Mouse (Mus musculus): ENCODE measurements around the gene Mesd. TPM values are rescaled to one million over a fixed set of nuclear protein-coding genes. Genes with fewer than 3 reads are reported as not detected.

Mesd gene
- polyA plus RNA-seq, 1 experiment from 2014 or later = 62.9 TPM

DNA sequence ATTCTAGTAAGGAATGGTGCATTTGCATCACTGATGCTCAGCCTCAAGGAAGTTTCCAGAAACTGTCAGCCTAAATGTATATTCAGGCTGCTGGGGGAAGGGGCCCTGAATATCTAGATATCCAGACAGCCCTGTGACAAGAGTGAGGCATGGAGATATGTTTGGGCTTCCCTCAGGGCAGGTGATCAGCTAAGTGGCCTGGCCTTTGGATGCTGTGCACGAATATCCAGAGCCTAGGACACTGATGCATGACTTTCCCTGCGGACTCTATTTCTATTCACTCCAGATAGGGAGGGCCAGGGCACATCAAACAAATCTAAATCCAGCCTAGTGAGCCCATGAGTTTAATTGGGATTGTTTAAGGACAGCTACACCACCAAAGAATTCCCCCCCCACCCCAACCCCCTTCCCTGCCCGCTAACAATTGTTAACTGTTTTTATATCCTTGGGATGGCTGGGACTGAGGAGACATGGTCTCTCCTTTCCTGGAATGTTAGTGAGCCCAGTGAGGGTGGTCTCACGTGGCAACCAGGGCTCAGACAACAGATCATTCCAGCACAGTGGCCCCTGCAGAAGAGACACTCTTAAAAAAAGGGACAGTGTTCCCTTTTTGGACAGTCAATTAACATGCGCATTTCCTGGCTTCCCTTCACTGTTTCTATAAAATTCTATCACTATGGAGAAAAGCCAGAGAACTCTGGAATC is 14.3 kb upstream of the Mesd start:
- Histone ChIP-seq H3K27ac (replicated peaks) (no peak overlapping the region), H3K9me3 (ENCODE audit: control insufficient read depth, low read length) (no peaks in the 10 kb centered on the region), H3K27me3 (ENCODE audit: control insufficient read depth, insufficient read depth, low read length) (no peaks in the 10 kb centered on the region), H3K4me3 (ENCODE audit: low read depth, low read length) (no peak overlapping the region), H3K4me1 (replicated peaks; ENCODE audit: control insufficient read depth, insufficient read depth) (no peaks in the 10 kb centered on the region), H3K4me2 (replicated peaks; ENCODE audit: low read depth) (no peak overlapping the region), H3K9ac (ENCODE audit: low read length) (no peak overlapping the region), H3K36me3 (ENCODE audit: control insufficient read depth, insufficient read depth, low read length) (no peaks in the 10 kb centered on the region)
- TF ChIP-seq CTCF (IDR thresholded peaks at IDR 0.05; ENCODE audit: low read depth) (no peak), EP300 (optimal IDR thresholded peaks at IDR 0.05) (no peak)
- 44% methylated on average over 5 of the region's 5 CpGs for WGBS
- DNase-seq (ENCODE audit: low spot score) (no peak), ATAC-seq (ENCODE audit: low FRiP score, low TSS enrichment) (no peak)

DNA sequence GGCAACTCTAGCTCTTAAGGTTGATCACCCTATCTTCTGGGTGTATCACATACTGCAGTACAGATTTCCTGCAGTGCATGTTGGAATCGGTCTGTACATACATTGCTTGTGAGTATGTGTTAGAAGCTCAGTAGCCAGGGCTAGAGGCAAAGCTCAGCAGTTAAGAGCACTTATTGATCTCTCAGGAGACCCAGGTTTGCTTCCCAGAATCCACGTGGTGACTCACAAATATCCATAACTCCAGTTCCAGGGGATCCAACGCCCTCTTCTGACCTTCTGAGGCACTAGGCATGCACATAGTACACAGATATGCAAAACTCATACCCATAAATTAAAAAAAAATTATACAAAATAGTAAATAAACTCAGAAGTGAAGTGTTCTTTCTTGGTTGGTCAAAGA is 7.2 kb upstream of the Mesd start:
- Histone ChIP-seq H3K9ac (ENCODE audit: low read length) (no peak overlapping the region), H3K9me3 (ENCODE audit: control insufficient read depth, low read length) (no peaks in the 10 kb centered on the region), H3K4me3 (ENCODE audit: low read depth, low read length) (no peak overlapping the region), H3K4me1 (replicated peaks; ENCODE audit: control insufficient read depth, insufficient read depth) (peaks cover 12% of the 10 kb centered on the region), H3K27ac (replicated peaks) (no peak overlapping the region), H3K4me2 (replicated peaks; ENCODE audit: low read depth) (no peak overlapping the region), H3K27me3 (ENCODE audit: control insufficient read depth, insufficient read depth, low read length) (no peaks in the 10 kb centered on the region), H3K36me3 (ENCODE audit: control insufficient read depth, insufficient read depth, low read length) (no peaks in the 10 kb centered on the region)
- TF ChIP-seq EP300 (optimal IDR thresholded peaks at IDR 0.05) (no peak), CTCF (IDR thresholded peaks at IDR 0.05; ENCODE audit: low read depth) (peak; percentile 18; the same call in 1 of the 2 replicates)
- 61% methylated on average over 3 of the region's 3 CpGs for WGBS
- ATAC-seq (ENCODE audit: low FRiP score, low TSS enrichment) (no peak), DNase-seq (ENCODE audit: low spot score) (no peak)

DNA sequence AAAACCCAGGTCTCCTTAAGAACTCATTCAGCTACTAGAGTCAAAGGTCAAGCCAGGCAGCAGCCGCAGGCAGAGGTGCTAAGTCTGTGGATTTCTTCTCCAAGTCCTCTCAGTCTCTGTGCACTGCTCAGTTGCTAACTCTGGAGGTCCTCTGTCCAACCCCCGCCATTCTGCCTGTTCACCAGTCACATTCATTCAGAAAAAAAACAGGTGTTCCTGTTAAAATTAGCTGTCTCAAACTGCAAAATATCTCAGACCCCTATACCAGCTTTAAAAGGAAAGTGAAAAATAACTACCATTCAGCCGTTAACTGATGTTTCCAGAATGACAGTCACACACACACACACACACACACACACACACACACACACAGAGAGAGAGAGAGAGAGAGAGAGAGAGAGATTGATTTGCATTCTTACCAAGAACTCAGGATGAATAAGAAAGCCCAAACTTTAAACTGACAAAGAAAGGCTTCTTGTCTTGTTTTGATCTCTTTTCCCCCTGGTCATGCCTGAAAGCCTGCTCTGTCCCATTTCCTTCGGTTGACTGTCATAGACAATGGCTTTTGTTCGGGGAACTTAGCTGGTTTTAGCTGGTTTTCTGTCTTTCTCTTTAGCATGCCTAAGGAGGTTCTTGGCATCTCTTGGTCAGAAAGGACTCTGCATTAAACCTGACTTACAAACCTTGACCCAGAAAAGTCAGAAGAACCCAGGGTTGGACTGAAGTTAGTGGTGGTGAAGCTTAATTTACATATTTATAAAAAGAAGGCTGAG is 5.4 kb upstream of the Mesd start:
- H3K27me3 ChIP-seq (ENCODE audit: control insufficient read depth, insufficient read depth, low read length) = no peaks in the 10 kb centered on the region
- WGBS = 29% methylated on average over 5 of the region's 5 CpGs
- peaks cover 16% of the 10 kb centered on the region for H3K4me1 ChIP-seq (replicated peaks; ENCODE audit: control insufficient read depth, insufficient read depth)
- no peak overlapping the region for H3K9ac ChIP-seq (ENCODE audit: low read length)
- H3K4me2 ChIP-seq (replicated peaks; ENCODE audit: low read depth) = peak overlapping the region; percentile 23
- no peak for DNase-seq (ENCODE audit: low spot score)
- TF ChIP-seq EP300 (optimal IDR thresholded peaks at IDR 0.05) (no peak), CTCF (IDR thresholded peaks at IDR 0.05; ENCODE audit: low read depth) (no peak)
- no peak overlapping the region for H3K27ac ChIP-seq (replicated peaks)
- no peak overlapping the region for H3K4me3 ChIP-seq (ENCODE audit: low read depth, low read length)
- no peaks in the 10 kb centered on the region for H3K36me3 ChIP-seq (ENCODE audit: control insufficient read depth, insufficient read depth, low read length)
- ATAC-seq (ENCODE audit: low FRiP score, low TSS enrichment) = no peak
- H3K9me3 ChIP-seq (ENCODE audit: control insufficient read depth, low read length) = no peaks in the 10 kb centered on the region

DNA sequence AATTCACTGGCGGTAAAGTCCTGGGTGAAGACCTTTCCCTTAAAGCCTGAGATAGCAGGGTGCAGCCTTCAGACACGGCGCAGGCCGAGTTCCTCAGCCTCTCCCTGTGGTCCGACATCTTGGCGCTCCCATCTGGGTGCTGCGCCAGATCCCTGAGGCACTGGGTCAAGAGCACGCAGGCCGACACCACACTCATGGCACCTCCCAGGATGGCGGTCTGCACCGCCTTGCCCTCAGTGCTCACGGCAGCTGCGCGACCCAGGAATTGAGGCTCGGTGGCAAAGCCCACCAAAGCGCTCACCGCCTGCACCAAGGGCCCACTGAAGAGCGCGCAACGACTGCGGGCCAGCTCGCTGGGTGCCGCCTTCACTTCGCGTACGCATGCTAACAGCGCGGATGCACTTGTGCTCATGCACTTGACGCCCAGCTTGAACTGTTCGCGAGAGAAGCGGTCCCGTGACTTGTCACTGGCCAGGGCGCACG is 2.1 kb upstream of the Mesd start:
- Histone ChIP-seq H3K9ac (ENCODE audit: low read length) (peak overlapping the region; percentile 88), H3K9me3 (ENCODE audit: control insufficient read depth, low read length) (no peaks in the 10 kb centered on the region), H3K4me3 (ENCODE audit: low read depth, low read length) (peak overlapping the region; percentile 79), H3K36me3 (ENCODE audit: control insufficient read depth, insufficient read depth, low read length) (no peaks in the 10 kb centered on the region), H3K4me2 (replicated peaks; ENCODE audit: low read depth) (peak overlapping the region; percentile 95), H3K4me1 (replicated peaks; ENCODE audit: control insufficient read depth, insufficient read depth) (peaks cover 16% of the 10 kb centered on the region), H3K27ac (replicated peaks) (peak overlapping the region; percentile 99; the same call in 1 of the 2 replicates), H3K27me3 (ENCODE audit: control insufficient read depth, insufficient read depth, low read length) (no peaks in the 10 kb centered on the region)
- ATAC-seq (ENCODE audit: low FRiP score, low TSS enrichment) (no peak), DNase-seq (ENCODE audit: low spot score) (no peak)
- 88% methylated on average over 35 of the region's 35 CpGs for WGBS
- TF ChIP-seq EP300 (optimal IDR thresholded peaks at IDR 0.05) (no peak), CTCF (IDR thresholded peaks at IDR 0.05; ENCODE audit: low read depth) (no peak)

DNA sequence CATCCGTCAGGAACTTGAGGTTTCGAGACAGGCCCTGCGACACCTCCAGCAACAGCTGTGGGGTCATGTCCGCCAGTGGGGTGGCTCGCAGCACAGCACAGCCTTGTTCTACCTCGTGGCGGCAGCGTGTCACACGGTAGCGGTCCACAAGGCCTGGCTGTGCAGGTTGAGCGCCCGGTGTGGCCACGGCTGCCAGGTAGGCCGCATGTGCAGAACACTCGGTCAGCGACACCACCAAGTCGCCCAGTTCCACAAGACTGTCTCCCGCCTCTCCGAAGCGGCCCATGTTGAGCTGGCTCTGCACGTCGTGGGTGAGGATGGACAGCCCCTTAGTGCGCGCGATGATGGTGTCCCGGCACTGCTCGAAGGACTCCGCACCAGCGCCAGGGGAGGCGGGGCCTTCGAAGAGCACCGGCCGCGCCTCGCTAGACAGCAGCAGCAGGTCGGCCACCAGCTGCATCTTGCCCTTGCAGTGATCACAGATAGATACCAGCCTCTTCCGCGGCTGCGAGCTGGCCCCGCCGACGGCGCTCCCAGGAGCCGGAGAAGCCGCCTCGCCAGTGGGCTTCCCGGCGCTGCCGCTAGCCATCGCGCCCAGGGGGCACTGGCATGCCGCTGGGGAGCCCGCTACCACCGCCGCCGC is 1.5 kb upstream of the Mesd start:
- H3K27me3 ChIP-seq (ENCODE audit: control insufficient read depth, insufficient read depth, low read length) = no peaks in the 10 kb centered on the region
- peak overlapping the region; percentile 79 for H3K4me3 ChIP-seq (ENCODE audit: low read depth, low read length)
- no peaks in the 10 kb centered on the region for H3K9me3 ChIP-seq (ENCODE audit: control insufficient read depth, low read length)
- ATAC-seq (ENCODE audit: low FRiP score, low TSS enrichment) = 0 out of 2 replicates have a peak, but pooled peaks have one; percentile 6
- H3K4me2 ChIP-seq (replicated peaks; ENCODE audit: low read depth) = peak overlapping the region; percentile 95
- H3K9ac ChIP-seq (ENCODE audit: low read length) = peak overlapping the region; percentile 88
- 13% methylated on average over 56 of the region's 56 CpGs for WGBS
- DNase-seq (ENCODE audit: low spot score) = peak; percentile 76
- peaks cover 16% of the 10 kb centered on the region for H3K4me1 ChIP-seq (replicated peaks; ENCODE audit: control insufficient read depth, insufficient read depth)
- H3K27ac ChIP-seq (replicated peaks) = peak overlapping the region; percentile 99
- no peak for TF ChIP-seq EP300 (optimal IDR thresholded peaks at IDR 0.05)
- TF ChIP-seq CTCF (IDR thresholded peaks at IDR 0.05; ENCODE audit: low read depth) = no peak
- H3K36me3 ChIP-seq (ENCODE audit: control insufficient read depth, insufficient read depth, low read length) = no peaks in the 10 kb centered on the region
